Mouse (Mus musculus): ENCODE data around the gene Gm10130. TPM values are rescaled to one million over a fixed set of nuclear protein-coding genes. Genes with fewer than 3 reads are reported as not detected.
"Not testable (repeated sequence)": the region's sequence is repeated elsewhere in the genome, so short reads cannot be mapped to it uniquely, and the experiment has no call there.

The Gm10130 gene
- polyA plus RNA-seq, 1 experiment: not detected

DNA sequence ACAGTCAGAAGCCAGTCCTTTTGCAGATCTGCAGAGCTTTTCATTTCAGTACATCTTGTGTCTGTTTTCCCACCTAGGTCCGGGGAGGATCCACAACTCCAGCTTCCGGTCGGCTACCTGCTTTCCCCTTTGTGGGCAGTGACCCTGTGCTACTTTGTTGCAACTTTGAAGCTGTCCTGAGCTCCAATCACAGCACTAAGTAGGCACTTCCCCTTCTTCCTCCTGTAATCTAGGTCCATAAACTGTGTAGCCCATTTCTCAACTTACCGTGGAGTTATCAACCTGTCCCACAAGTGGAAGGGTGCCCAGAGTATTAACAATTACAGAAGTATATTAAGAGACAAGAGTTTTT is 39.4 kb downstream of the Gm10130 start:
- no peak for DNase-seq
- WGBS: 16% methylated on average over 4 of the region's 4 CpGs
- no peaks in the 10 kb centered on the region for H3K27me3 ChIP-seq (ENCODE audit: control insufficient read depth, insufficient read depth, low read length)
- no peaks in the 10 kb centered on the region for H3K4me1 ChIP-seq (ENCODE audit: control insufficient read depth, insufficient read depth, low read length)
- peak overlapping the region; percentile 99 for H3K4me3 ChIP-seq (replicated peaks; ENCODE audit: insufficient read depth, low read depth, low read length)
- H3K27ac ChIP-seq (ENCODE audit: insufficient read depth, low read length): no peak overlapping the region
- no peak for TF ChIP-seq CTCF (IDR thresholded peaks at IDR 0.05; ENCODE audit: borderline replicate concordance, insufficient read depth, low read depth, low read length)
- no peak for TF ChIP-seq POLR2A (IDR thresholded peaks at IDR 0.05; ENCODE audit: borderline replicate concordance, insufficient read depth, low read length)

DNA sequence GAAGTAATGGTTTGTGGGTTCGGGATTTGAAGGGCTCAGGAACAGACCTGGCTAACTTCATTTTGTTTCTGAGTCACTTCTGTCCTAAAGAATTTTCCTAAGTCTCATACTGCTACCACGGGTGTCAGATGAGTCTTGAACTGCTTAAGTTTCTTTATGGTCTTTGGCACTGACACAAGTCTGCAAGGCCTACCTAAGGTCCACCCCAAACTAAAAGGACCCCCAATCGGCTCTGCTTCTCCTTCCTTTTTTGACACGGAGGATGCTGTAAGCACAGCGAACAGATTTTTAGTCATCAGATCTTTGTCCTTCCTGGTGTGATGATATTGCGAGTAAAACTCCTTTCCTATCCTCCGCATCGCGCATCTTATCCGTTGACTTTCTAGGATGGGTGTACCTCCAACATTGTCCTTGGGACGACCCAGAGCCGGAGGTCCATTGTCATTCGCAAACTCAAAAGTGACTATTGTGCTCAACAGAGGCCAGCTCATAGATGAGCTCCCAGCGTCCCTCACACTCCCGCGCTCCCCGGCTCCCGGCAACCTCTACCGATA is 62.1 kb downstream of the Gm10130 start:
- H3K27ac ChIP-seq (ENCODE audit: insufficient read depth, low read length); H3K4me3 ChIP-seq (replicated peaks; ENCODE audit: insufficient read depth, low read depth, low read length); H3K27me3 ChIP-seq (ENCODE audit: control insufficient read depth, insufficient read depth, low read length); H3K4me1 ChIP-seq (ENCODE audit: control insufficient read depth, insufficient read depth, low read length): not testable (repeated sequence)
- 93% methylated on average over 19 of the region's 19 CpGs for WGBS
- peak in 1 of 2 experiments; percentile 14 for DNase-seq

DNA sequence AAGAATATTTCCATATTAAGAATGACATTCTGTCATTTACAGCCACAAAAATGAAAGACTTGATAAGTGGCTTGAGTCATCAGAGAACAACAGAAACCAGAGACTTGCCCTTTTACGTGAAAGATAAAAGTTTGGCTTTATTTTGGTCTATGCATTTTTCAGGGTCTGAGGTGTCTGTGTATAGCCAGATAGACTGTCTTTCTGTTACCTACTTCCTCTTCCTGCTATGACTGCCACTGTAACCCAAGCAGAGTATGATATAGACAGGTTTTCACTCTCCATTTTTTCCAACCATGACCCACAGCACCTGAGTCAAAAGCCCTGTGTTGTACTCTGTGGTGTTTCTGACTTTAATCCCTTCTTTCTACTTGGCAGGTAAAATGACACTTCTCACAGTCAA is 66.7 kb downstream of the Gm10130 start:
- no peak for DNase-seq
- Histone ChIP-seq H3K4me3 (replicated peaks; ENCODE audit: insufficient read depth, low read depth, low read length) (no peak overlapping the region), H3K27me3 (ENCODE audit: control insufficient read depth, insufficient read depth, low read length) (no peaks in the 10 kb centered on the region), H3K4me1 (ENCODE audit: control insufficient read depth, insufficient read depth, low read length) (no peaks in the 10 kb centered on the region), H3K27ac (ENCODE audit: insufficient read depth, low read length) (no peak overlapping the region)
- TF ChIP-seq CTCF (IDR thresholded peaks at IDR 0.05; ENCODE audit: borderline replicate concordance, insufficient read depth, low read depth, low read length): no peak
- no peak for TF ChIP-seq POLR2A (IDR thresholded peaks at IDR 0.05; ENCODE audit: borderline replicate concordance, insufficient read depth, low read length)
- 80% methylated on average over 1 of the region's 1 CpGs for WGBS

DNA sequence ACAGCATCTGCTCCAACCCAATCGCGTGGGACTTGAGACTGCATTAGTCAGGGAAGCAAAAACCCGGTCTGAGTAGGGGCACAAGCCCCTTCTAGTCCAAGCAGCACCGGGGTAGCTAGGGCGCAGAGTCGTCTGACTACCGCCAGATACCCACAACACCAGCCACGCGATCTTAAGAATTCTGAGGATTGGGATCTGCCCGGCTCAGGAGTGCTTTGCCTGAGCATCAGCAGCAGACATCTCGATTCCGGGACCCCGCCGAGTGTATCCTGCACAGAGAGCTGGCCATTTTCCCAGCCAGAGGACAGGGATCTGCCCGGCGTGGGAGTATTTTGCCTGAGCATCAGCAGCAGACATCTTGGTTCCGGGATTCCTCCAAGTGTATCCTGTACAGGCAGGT is 88.6 kb downstream of the Gm10130 start:
- H3K4me3 ChIP-seq (replicated peaks; ENCODE audit: insufficient read depth, low read depth, low read length); H3K4me1 ChIP-seq (ENCODE audit: control insufficient read depth, insufficient read depth, low read length); DNase-seq; H3K27ac ChIP-seq (ENCODE audit: insufficient read depth, low read length); H3K27me3 ChIP-seq (ENCODE audit: control insufficient read depth, insufficient read depth, low read length): not testable (repeated sequence)
- WGBS: 91% methylated on average over 17 of the region's 17 CpGs

Other genes with a start within 250 kb of the Gm10130 start
- gene Zfp120, start 187.0 kb upstream of the Gm10130 start, polyA plus RNA-seq (2012; rRNA removed): 4.5 and 5.2 TPM in 2 replicates
- not detected in 2 replicates for gene Gm10770, start 144.0 kb upstream of the Gm10130 start, polyA plus RNA-seq (2012; rRNA removed)
- gene Gm14139, start 141.9 kb upstream of the Gm10130 start, polyA plus RNA-seq (2012; rRNA removed): not detected in 2 replicates
- gene Zfp937, start 105.6 kb upstream of the Gm10130 start, polyA plus RNA-seq (2012; rRNA removed): 2.4 and 2.5 TPM in 2 replicates
- 0.36 and 0.73 TPM in 2 replicates for gene Gm21994, start 68.1 kb upstream of the Gm10130 start, polyA plus RNA-seq (2012; rRNA removed)
- gene Gm14124, start 66.2 kb upstream of the Gm10130 start, polyA plus RNA-seq (2012; rRNA removed): 0.03 TPM in 1 of 2 replicates, not detected in the other
- 3.6 and 4.5 TPM in 2 replicates for gene 3300002I08Rik, start 39.1 kb downstream of the Gm10130 start, polyA plus RNA-seq (2012; rRNA removed)
- 1.5 and 1.7 TPM in 2 replicates for gene Zfp442, start 127.8 kb downstream of the Gm10130 start, polyA plus RNA-seq (2012; rRNA removed)
- gene Zfp345, start 161.4 kb downstream of the Gm10130 start, polyA plus RNA-seq (2012; rRNA removed): 0.06 TPM in 1 of 2 replicates, not detected in the other
- 0.29 TPM in 1 of 2 replicates, not detected in the other for gene Cst7, start 246.7 kb downstream of the Gm10130 start, polyA plus RNA-seq (2012; rRNA removed)